ENCODE assay signal across 8 mouse cellular contexts in genomic region chr9:63755671-63756543, GRCm38 (mm10). TPM values are rescaled to one million over a fixed set of nuclear protein-coding genes. Genes with fewer than 3 reads are reported as not detected.
DNase-seq lines count a peak whose midpoint lies in the region; ATAC-seq and TF ChIP-seq lines count a peak whose summit lies in the region.

No protein-coding gene starts in this region.

- no peaks in the 10 kb centered on the region for H3K36me3 ChIP-seq in embryonic facial prominence, embryonic 15.5 days
- H3K36me3 ChIP-seq in intestine, embryonic 14.5 days (ENCODE audit: control insufficient read depth, insufficient read depth, low read length) = no peaks in the 10 kb centered on the region
- no peaks in the 10 kb centered on the region for H3K36me3 ChIP-seq in neural tube, embryonic 12.5 days

- H3K4me1 ChIP-seq in cerebellum, adult 2 months (ENCODE audit: control insufficient read depth, insufficient read depth, low read length) = peaks cover 7% of the 10 kb centered on the region
- H3K4me1 ChIP-seq in embryonic facial prominence, embryonic 15.5 days = peaks cover 75% of the 10 kb centered on the region
- H3K4me1 ChIP-seq in intestine, embryonic 14.5 days (replicated peaks; ENCODE audit: control insufficient read depth, insufficient read depth, low read length) = peaks cover 57% of the 10 kb centered on the region
- H3K4me1 ChIP-seq in neural tube, embryonic 12.5 days = peaks cover 55% of the 10 kb centered on the region

- peak overlapping the region; percentile 62 for H3K4me3 ChIP-seq in cerebellum, adult 2 months (replicated peaks; ENCODE audit: insufficient read depth, low read depth, low read length)
- H3K4me3 ChIP-seq in embryonic facial prominence, embryonic 15.5 days (replicated peaks) = peak overlapping the region; percentile 90
- peak overlapping the region; percentile 91 for H3K4me3 ChIP-seq in intestine, embryonic 14.5 days (ENCODE audit: low read depth, low read length)
- H3K4me3 ChIP-seq in neural tube, embryonic 12.5 days = peak overlapping the region; percentile 73

- no peak overlapping the region for H3K27ac ChIP-seq in cerebellum, adult 2 months (ENCODE audit: insufficient read depth, low read length)
- H3K27ac ChIP-seq in embryonic facial prominence, embryonic 15.5 days (replicated peaks) = peak overlapping the region; percentile 98
- H3K27ac ChIP-seq in intestine, embryonic 14.5 days (ENCODE audit: low read depth) = no peak overlapping the region
- H3K27ac ChIP-seq in neural tube, embryonic 12.5 days = no peak overlapping the region

- no peaks in the 10 kb centered on the region for H3K27me3 ChIP-seq in cerebellum, adult 2 months (ENCODE audit: control insufficient read depth, insufficient read depth, low read length)
- no peaks in the 10 kb centered on the region for H3K27me3 ChIP-seq in embryonic facial prominence, embryonic 15.5 days
- no peaks in the 10 kb centered on the region for H3K27me3 ChIP-seq in intestine, embryonic 14.5 days (replicated peaks; ENCODE audit: control insufficient read depth, insufficient read depth, low read length)
- H3K27me3 ChIP-seq in neural tube, embryonic 12.5 days (replicated peaks) = no peaks in the 10 kb centered on the region

- DNase-seq in cerebellum, adult 2 months = peak; percentile 35 to 56
- peak; percentile 40 for DNase-seq in 3T3-L1 (ENCODE audit: low read depth, low spot score)
- DNase-seq in intestine, embryonic 14.5 days (ENCODE audit: low spot score) = no peak
- DNase-seq in urinary bladder, postnatal 14 days (ENCODE audit: low spot score) = no peak

- peak overlapping the region; percentile 83 for H3K4me2 ChIP-seq in embryonic facial prominence, embryonic 15.5 days (replicated peaks)
- peak overlapping the region; percentile 95 for H3K4me2 ChIP-seq in intestine, embryonic 14.5 days (ENCODE audit: low read length)
- peak overlapping the region; percentile 96 for H3K4me2 ChIP-seq in neural tube, embryonic 12.5 days (replicated peaks)

- 15% methylated on average over 15 of the region's 15 CpGs for WGBS in cerebellum, adult 2 months
- 18% methylated on average over 15 of the region's 15 CpGs for WGBS in embryonic facial prominence, embryonic 15.5 days
- 18% methylated on average over 15 of the region's 15 CpGs for WGBS in intestine, embryonic 14.5 days
- WGBS in neural tube, embryonic 12.5 days = 33% methylated on average over 15 of the region's 15 CpGs

- no peak for TF ChIP-seq POLR2A in cerebellum, adult 2 months (IDR thresholded peaks at IDR 0.05; ENCODE audit: borderline replicate concordance, insufficient read depth, low read length)

- ATAC-seq in cerebellum, adult (ENCODE audit: insufficient number of reproducible peaks, low FRiP score, low TSS enrichment) = no peak
- ATAC-seq in embryonic facial prominence, embryonic 15.5 days (ENCODE audit: insufficient number of reproducible peaks, low FRiP score, low TSS enrichment, low read depth) = no peak
- ATAC-seq in intestine, embryonic 14.5 days (replicated peaks; ENCODE audit: low FRiP score, low TSS enrichment, low read depth) = no peak
- no peak for ATAC-seq in neural tube, embryonic 12.5 days (ENCODE audit: low FRiP score, low read depth)
- ATAC-seq in erythroid progenitor cell, adult 5-6 weeks (replicated peaks; ENCODE audit: low FRiP score, poor library complexity, severe bottlenecking) = no peak

- no peaks in the 10 kb centered on the region for H3K9me3 ChIP-seq in embryonic facial prominence, embryonic 15.5 days (replicated peaks)
- H3K9me3 ChIP-seq in intestine, embryonic 14.5 days (ENCODE audit: control insufficient read depth, low read length) = no peaks in the 10 kb centered on the region
- no peaks in the 10 kb centered on the region for H3K9me3 ChIP-seq in neural tube, embryonic 12.5 days

- TF ChIP-seq CTCF in cerebellum, adult 2 months (IDR thresholded peaks at IDR 0.05; ENCODE audit: borderline replicate concordance, insufficient read depth, low read depth, low read length) = no peak

- H3K9ac ChIP-seq in embryonic facial prominence, embryonic 15.5 days = peak overlapping the region; percentile 77; the same call in 1 of the 2 replicates
- H3K9ac ChIP-seq in intestine, embryonic 14.5 days (ENCODE audit: low read length) = peak overlapping the region; percentile 87
- peak overlapping the region; percentile 88 for H3K9ac ChIP-seq in neural tube, embryonic 12.5 days

RNA-seq across cellular contexts. Expression of gene Smad3, which starts 1.9 kb away (rescaled TPM):
- 19.9 and 28.2 TPM in 2 replicates for polyA plus RNA-seq in cerebellum, adult 2 months (2012; rRNA removed)
- 23.5 and 25.4 TPM in 2 replicates for polyA plus RNA-seq in embryonic facial prominence, embryonic 15.5 days (2015; fragmentation: Nextera tagmentation; extraction: Ambion mirVana)
- polyA plus RNA-seq in intestine, embryonic 14.5 days (2014; fragmentation: Nextera tagmentation; extraction: Ambion mirVana) = 12.7 and 14.3 TPM in 2 replicates
- 24.5 and 26.0 TPM in 2 replicates for polyA plus RNA-seq in neural tube, embryonic 12.5 days (2016; fragmentation: Nextera tagmentation; extraction: Ambion mirVana)
- 4.7 and 5.0 TPM in 2 replicates for total RNA-seq in erythroid progenitor cell, adult 5-6 weeks (2015; ENCODE audit: low replicate concordance)
- total RNA-seq in erythroid progenitor cell, adult 5-6 weeks (2017; ENCODE audit: low replicate concordance) = 2.6 and 13.2 TPM in 2 replicates

Comparison
In these comparisons a context has a peak if more than half of its experiments do, and no peak if none do; other contexts are left out.
1. DNase-seq: peak in cerebellum, adult 2 months (2 of 2) and 3T3-L1 (single experiment); none in intestine, embryonic 14.5 days (single experiment) and urinary bladder, postnatal 14 days (single experiment).
2. Peak in every context shown above with its lines, with median percentiles within 50 percentile points of each other: H3K4me3 ChIP-seq, H3K4me2 ChIP-seq and H3K9ac ChIP-seq.